Mouse (Mus musculus) v-Abl transformed pro-B cells (cell line): ENCODE data around the gene Spred2.

ENCODE experiments used
- in situ Hi-C, 2 experiments: fragments of 400-800 bp; cut with MboI; formaldehyde crosslinking; loops; one replicate each; pipeline ENCODE4 v1.15.1; 2025; ENCODE audit not compliant: unreplicated experiment in 2 of 2

Spred2 gene

DNA sequence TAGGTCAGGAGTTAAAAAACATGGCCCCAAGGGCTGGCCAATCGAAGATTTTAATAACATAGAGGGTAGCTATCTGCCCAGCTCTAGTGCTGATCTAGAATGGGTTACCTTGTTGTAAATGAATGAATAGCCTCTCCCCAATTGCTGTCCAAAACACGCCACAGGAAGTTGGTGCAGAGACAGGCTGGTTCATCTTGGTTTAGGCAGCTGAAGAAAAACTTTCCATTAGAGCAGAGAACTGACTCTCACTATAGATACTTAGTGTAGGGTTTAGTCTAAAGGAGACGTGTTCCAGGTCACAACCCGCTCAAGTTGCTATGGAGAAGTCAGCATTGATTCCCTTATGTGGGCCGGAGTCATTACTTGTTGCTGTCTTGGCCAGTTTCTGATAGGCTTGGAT is 25.6 kb downstream of the Spred2 start:
- in situ Hi-C loops = loop anchor here (25.0 kb wide), 2 partner anchors 288 to 513 kb away; partner anchors contain the start of gene Cep68 (in 1 of the 2)

DNA sequence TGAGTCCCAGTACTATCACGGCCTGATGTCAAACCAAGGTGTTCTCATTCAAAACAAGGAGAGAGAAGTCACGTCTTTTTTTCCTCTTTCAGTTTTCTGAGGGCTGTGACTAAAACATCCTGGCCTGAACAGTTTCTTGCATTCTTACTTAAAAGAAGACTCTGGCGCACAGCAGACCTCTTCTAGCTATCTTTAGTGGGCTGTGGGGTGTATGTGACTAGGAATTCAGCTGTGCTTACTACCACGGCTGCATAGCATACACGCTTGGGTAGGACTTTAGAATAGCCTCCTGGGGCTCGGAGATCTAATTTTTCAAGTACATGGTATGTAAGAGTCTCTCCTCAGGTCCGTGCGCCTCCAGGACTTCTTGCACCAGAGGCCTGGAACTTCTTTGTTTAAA is 26.0 kb downstream of the Spred2 start:
- in situ Hi-C loops = loop anchor here (25.0 kb wide), 2 partner anchors 287 to 512 kb away; partner anchors contain the start of gene Cep68 (in 1 of the 2)

DNA sequence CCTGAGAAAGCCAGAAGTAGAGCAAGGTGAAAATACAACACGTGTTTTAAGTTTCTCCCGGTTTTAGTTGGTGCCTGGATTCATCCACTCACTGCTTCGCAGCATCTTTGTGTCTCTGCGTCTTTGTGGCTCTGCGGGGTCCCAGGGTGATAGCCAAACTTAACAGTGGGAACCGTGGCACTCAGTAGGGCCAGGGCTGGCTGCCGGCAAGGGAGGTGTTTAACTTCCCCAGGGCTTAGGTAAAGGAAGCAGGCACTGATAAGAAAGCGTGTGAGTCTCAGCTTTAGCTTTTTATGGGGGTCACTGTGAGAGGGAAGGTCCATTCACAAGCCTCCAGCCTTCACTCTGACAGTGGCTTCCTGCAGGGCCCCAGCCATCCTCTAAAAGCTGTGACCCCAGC is 28.8 kb downstream of the Spred2 start:
- in situ Hi-C loops = loop anchor here (25.0 kb wide), 2 partner anchors 284 to 509 kb away; partner anchors contain the start of gene Cep68 (in 1 of the 2)

DNA sequence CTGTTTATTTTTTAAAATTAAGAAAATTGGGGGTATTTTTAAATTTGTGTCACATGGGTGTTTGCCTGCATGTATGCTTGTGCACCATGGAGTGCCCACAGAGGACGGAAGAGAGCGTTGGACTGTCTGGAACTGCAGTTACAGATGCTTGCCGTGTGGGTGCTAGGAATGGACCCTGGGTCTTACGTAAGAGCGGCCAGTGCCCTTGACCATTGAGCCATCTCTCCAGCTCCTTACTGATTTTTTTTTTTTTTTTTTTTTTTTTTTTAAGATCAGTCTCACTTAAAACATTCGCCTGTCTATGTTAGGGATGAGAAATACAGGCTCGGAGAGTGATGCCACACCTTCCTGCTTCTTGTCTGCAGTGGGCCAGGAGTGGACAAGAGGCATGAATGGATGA is 29.7 kb downstream of the Spred2 start:
- in situ Hi-C loops = loop anchor here (25.0 kb wide), 2 partner anchors 283 to 508 kb away; partner anchors contain the start of gene Cep68 (in 1 of the 2)

DNA sequence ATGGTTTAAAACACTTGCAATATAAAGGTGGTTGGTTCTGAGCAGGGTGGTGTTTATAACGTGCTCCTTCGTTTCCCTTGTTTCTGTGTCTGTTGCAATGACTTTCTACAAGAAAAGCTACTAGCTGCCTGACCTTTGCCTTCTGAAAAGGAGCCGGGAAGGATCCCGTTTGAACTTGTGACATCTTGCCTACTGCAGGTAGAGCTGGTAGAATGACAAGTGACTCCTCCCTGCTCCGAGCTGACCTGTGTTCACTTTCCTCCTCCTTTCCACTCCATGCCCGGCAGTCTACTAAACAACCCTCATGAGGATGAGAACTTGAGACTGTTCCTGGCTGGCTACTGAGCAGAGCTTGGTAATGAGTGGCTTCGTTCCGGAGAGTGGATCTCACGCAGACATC is 30.9 kb downstream of the Spred2 start:
- in situ Hi-C loops = loop anchor here (25.0 kb wide), 2 partner anchors 282 to 507 kb away; partner anchors contain the start of gene Cep68 (in 1 of the 2)

DNA sequence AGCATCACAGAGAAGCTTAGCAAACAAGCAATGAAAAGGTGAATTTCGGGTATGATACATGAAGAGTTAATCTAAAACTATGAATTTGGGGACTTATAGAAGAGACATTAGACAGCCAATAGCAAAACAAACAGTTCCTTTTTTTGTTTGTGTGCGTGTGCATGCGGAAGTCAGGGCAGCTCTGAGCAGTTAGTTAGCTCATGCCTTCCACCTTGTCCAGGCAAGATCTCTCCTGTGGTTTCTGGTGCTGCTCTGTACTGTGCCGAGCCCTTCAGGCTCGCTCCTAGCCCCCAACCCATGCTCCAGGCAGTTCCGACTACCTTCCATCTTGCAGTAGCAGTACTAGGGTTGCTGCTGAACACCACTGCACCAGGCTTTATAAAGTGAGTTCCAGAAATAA is 31.5 kb downstream of the Spred2 start:
- in situ Hi-C loops = loop anchor here (25.0 kb wide), 2 partner anchors 282 to 507 kb away; partner anchors contain the start of gene Cep68 (in 1 of the 2)

DNA sequence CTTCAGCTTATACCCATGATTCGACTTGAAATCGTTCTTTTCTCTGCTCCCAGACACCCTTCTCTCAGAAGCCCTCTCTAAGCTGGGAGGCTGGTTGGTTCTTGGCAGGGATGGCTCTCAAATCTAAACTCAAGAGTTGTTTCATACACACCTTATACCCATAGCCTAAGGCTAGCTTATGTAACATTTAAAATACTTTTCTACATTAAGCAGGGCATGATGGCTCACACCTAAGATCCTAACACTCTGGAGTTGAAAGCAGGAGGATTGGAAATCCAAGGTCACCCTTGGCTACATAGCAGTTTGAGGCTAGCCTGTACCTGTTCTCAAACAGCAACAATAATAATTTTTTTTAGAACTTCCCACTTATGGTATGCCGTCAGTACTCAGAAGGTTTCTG is 34.8 kb downstream of the Spred2 start:
- in situ Hi-C loops = loop anchor here (25.0 kb wide), 2 partner anchors 278 to 503 kb away; partner anchors contain the start of gene Cep68 (in 1 of the 2)

DNA sequence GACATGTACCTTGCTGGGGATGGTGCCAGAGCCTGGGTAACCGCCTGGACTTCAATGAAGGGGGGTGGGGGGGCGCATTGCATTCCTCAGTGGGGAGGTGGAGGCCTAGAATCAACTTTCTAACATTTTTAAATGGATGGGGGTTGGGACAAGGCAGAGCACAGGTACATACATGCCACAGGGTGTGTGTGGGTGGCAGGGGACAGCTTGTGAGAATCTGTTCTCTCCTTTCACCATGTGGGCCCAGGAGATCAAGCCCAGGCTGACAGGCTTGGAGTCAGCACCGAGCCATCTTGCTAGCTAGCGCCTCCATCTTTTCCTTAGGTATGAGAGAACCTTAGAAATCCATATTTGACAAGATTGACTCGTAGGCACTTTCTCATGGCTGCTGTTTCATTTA is 35.7 kb downstream of the Spred2 start:
- in situ Hi-C loops = loop anchor here (25.0 kb wide), 2 partner anchors 277 to 502 kb away; partner anchors contain the start of gene Cep68 (in 1 of the 2)

DNA sequence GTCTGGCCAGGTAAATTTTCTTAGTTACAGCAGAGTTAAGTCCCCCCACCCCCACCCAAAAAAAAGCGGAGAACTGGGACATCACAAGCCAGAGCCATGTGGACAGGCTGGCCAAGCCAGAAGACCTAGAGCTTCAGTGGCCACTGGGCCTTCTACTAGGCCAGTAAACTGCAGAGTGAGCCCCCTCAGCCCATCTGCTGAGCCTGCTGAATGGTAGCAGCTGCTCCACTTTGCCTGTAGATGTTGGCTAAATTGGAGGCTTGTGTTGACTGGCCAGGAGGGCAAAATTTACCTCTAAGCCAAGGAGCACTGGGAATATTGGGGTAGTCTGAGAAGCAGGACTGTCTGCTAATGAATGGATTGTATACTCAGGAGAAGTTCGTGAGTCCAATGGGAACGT is 36.4 kb downstream of the Spred2 start:
- in situ Hi-C loops = loop anchor here (25.0 kb wide), 2 partner anchors 277 to 502 kb away; partner anchors contain the start of gene Cep68 (in 1 of the 2)

DNA sequence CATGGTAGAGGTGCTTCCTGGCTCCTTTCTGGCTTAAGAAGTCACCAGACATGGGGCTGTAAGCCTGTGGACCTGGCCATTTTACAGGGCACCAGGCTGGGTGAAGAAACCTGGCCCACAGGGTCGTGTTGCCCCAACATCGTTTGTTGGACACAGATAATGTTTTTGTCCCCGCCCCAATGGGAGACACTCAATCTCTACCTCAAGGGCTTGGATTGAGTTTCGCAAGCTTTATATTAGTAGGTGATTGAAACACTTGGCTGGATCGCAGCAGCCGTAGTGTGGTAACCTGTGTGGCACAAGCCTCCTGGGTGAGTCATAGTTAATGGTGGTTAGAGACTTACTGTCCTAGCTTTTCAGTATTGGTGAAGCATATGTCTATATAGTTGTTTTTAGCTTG is 36.9 kb downstream of the Spred2 start:
- in situ Hi-C loops = loop anchor here (25.0 kb wide), 2 partner anchors 276 to 501 kb away; partner anchors contain the start of gene Cep68 (in 1 of the 2)

DNA sequence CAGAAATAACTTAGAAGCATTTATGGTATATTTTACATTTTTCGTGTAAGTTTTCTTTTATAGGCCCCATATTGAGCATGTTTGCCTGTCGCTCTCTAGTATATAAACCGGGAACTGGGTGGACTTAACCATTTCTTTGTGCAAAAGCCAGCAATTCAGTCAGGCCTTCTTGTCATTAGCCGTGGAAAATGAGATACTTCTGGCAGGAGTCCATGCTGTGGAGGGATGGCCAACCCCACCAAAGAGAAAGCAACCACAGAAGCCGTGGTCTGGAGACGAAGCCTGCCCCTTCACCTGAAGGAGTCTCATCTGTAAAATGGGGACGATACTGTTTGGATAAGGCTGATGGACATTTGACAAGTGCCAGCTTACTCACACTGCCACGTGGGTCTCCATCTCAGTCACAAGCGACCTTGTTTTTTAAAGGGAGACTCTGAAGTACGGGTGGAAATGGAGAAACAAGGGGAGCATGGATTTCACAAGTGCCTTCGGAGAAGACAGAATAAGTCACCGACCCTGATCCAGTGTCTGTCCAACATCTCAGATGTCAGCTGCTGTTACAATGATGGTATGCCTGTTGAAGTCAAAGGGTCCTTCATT is 37.7 kb downstream of the Spred2 start:
- in situ Hi-C loops = loop anchor here (25.0 kb wide), 2 partner anchors 275 to 500 kb away; partner anchors contain the start of gene Cep68 (in 1 of the 2)

DNA sequence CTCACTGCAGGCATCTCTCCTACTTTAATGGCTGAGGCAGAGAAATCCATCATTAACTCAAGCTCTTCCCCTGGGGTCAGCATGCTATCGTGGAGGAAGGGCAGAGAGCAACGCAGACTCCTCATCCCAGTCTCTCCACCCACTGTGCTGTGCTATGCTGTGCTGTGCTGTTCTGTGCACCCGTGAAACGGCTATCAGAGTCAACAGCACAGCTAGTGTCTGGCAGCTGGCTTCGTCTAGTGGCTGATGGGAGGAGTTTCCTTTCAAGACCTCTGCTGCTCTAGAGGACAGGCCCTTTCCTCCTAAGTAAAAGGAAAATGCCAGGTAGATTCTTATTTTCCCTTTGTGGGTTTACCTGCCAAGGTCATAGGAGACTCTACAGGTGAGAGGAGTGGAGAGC is 38.6 kb downstream of the Spred2 start:
- in situ Hi-C loops = loop anchor here (25.0 kb wide), 2 partner anchors 275 to 500 kb away; partner anchors contain the start of gene Cep68 (in 1 of the 2)

DNA sequence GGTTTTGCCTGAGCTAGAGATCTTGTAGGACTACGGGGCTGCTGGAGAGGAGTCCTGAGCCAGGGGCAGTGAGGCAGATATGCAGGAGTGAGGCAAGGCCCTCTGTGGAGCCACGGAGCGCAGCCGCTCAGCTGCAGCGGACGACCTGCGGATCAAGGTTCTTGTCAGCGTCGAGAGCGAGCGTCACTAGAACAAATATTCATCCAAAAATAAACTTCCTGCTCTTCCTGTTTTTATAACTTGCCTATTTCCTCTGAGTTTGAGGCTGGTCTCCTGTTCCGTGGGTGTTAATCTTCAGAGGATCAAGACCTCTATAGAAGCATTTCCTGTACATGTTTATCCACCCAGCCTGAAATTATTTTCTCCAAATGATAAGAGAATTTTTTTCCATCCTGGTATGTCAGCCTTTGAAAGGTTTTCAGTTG is 39.6 kb downstream of the Spred2 start:
- in situ Hi-C loops = loop anchor here (25.0 kb wide), 2 partner anchors 274 to 499 kb away; partner anchors contain the start of gene Cep68 (in 1 of the 2)

DNA sequence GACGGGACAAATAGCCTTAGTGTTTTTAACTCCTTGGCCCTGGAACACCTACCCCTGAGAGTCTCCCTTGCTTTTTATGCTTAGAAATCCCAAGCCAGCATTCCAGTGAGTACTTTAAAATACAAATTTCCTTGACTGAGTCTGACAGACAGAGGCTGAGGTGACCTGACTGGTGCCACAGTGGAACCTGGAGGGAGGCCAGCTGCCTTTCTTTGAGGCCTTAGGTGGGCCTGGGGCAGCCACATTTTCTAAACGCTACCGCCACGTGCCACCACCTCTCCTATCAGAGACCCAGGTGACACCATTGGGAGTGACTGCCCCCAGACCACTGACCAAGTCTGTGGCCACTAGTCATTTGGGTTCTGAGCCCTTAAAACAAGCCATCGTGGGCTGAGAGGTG is 40.2 kb downstream of the Spred2 start:
- in situ Hi-C loops = loop anchor here (25.0 kb wide), 2 partner anchors 273 to 498 kb away; partner anchors contain the start of gene Cep68 (in 1 of the 2)

DNA sequence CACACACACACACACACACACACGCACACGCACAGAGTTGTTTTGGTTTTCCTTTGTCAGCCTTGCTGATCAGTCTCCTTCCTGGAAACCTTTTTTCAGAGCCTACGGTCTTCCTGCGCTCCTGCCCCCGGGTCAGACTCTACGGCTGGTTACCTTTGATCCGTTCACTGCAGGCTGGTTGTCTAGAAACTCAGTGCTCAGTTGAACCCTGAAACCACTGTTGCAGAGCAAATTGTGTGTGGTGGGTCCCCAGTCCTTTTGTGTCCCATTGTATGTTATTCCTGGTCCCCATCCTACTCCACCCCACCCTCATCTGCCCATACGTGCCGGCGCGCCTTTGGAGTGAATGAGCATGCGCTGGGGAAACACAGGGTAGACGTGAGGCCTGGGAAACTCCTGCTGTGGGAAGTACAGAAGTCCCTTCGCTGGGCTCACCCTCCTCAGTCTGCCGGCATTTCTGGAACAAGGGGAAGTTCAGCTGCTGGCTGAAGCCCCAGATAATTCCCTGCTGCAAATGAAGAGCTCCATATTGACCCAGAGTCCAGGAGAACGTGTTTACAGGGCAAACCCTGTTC is 40.9 kb downstream of the Spred2 start:
- in situ Hi-C loops = loop anchor here (5.0 to 25.0 kb wide), 3 partner anchors 43 to 497 kb away; partner anchors contain the start of genes Spred2 (in 2 of the 2) and Cep68 (in 1 of the 2)

DNA sequence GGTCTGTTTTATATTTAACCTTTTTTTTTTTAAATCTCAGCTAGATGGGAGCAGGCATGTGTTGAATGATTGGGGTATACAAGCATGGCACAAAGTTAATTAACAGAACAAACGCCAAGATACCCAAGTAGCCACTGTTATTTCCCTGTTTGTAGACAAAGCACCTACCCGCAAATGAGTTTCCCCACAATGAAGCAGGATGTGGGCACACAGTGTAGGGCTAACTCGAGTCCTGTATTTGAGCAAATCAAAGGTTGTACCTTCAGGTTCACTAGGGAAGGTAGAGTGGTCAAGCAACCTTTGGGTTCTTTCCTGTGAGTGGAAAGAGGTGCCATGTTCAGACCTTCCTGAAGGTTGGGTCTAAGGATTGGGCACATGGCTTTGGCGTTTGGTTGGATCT is 41.5 kb downstream of the Spred2 start:
- in situ Hi-C loops = loop anchor here (5.0 to 25.0 kb wide), 3 partner anchors 43 to 497 kb away; partner anchors contain the start of genes Spred2 (in 2 of the 2) and Cep68 (in 1 of the 2)

DNA sequence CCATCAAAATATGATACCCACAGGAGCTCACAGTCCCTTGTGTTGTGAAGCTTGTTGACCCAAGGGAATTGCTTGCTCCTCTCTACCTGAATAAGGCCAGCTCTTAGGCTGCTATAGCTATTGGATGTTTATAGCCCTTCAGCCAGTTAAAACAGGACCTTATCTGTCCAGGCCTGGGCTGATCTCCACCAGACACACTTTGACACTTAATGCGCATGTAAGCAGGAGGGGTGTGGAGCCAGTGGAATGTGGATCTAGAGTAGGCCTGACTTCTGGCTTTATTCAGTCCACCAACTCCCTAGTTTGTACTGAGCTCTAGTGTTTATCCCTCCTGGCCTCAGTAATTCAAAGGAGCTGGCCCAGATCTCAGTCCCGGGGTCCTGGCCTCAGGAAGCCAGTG is 42.1 kb downstream of the Spred2 start:
- in situ Hi-C loops = loop anchor here (5.0 to 25.0 kb wide), 3 partner anchors 44 to 496 kb away; partner anchors contain the start of genes Spred2 (in 2 of the 2) and Cep68 (in 1 of the 2)

DNA sequence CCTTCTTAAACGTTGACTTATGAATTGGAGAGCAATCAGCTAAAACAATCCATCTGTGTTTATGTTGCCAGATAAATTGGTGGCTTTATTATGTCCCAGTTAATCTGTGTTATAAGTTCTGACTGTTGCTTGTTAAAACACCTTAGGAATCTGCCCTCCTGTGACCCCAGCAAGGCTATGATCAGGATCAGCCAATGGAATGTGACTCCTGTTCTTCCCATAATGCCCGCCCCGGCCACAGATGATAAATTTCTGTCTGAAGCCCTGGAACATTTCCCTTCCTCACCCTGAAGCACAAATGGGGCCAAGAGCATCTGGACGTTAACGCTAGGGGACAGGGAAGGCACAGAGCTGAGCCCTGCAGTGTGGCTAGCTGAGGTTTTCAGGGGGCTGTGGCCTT is 45.4 kb downstream of the Spred2 start:
- in situ Hi-C loops = loop anchor here (5.0 to 25.0 kb wide), 3 partner anchors 47 to 493 kb away; partner anchors contain the start of genes Spred2 (in 2 of the 2) and Cep68 (in 1 of the 2)

DNA sequence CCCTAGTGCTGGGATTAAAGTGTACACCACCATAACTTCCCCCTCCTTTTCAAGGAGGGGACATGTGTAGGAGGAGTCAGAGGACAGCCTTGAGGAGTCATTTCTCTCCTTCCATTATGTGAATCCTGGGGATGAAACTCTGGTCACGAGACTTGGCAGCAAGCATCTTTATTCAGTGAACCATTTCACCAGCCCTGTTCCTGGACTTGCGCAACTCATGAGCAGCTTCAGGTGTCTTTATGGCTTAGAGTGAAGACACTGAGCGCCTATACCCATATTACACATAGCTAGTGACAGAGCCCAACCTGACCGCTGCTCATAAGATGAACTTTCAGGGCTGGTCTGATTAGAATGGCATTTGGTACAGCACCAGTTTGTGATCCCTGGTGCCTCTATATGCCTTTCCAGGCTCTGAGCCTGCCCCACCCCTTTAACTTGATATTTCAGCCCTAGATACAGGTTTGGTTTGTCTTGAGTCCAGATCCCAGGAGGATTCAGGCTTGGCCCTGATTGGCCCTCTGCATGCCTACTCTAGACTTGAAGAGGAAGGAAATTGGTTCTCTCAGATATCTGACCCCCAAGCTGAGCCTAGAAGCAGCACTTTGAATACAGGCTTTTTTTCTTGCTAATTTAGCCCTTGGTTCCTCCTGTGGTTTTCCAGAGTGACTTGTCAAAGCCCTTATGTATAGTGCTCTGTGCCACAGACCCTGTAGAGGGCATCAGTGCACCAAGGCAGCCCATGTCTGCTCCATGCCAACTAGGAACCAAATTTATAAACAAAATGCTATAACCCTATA is 48.0 kb downstream of the Spred2 start:
- in situ Hi-C loops = loop anchor here (5.0 to 25.0 kb wide), 4 partner anchors 55 to 490 kb away; partner anchors contain the start of gene Cep68 (in 1 of the 2)
